Mouse (Mus musculus): Measurements from ENCODE around the gene Lhfpl4. TPM values are rescaled to one million over a fixed set of nuclear protein-coding genes. Genes with fewer than 3 reads are reported as not detected.

Gene Lhfpl4
- 0.22 and 0.35 TPM in 2 replicates for polyA plus RNA-seq (2012; rRNA removed)

DNA sequence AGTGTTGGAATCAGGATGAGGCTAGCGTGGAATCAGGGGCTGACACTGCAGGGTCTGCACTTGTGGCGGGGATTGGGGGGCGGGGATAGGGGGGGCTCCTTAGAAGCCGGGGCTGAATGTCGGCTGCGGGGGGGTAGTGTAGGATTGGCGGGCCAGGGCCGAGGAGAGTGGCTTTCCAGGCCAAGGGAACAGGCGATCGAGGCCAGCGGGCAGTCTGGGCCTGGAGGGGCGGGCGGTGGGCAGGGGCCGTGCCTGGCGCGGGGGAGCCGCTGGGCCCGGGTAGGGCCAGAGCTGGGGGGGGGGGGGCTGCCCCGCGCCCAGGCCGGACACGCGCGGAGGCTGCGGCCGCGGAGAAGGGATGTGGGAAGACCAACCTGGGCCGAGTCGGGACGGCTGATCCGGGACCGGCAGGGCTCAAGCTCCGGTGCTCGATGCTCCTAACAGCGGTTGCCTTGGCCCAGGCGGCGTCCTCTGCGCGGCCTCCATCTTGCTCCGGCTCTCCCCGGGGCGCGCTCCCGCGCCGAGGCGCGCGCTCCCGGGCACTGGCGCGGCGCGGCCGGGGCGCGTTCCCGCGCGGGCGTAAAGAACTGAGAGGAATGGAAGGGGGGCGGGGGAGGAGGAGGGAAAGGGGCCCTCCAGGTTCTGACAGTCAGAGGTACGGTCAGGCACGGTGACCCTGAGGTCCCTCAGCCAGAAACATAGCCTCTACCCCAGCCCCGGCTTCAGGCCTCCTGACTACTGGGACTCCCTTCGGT lies at the start of gene Lhfpl4:
TSS of gene Lhfpl4 (minus strand) at position 544 of the 755 bp plus-strand sequence.
- DNase-seq (ENCODE audit: low spot score), result no peak

- DNase-seq (ENCODE audit: low spot score), result no peak
These were observed 47.6 kb upstream of the Lhfpl4 start for GRCm38 (mm10) chr6:113242753-113243152.

GRCm38 (mm10) chr6:113238442-113238841 lies 43.3 kb upstream of the Lhfpl4 start:
- no peak for DNase-seq (ENCODE audit: low spot score)

- peak; percentile 99 for DNase-seq (ENCODE audit: low spot score)
These were observed 42.5 kb upstream of the Lhfpl4 start, which contains the start of gene Mtmr14 for GRCm38 (mm10) chr6:113237542-113238270. TSS of gene Mtmr14 (plus strand) at chr6:113237843.

- no peak for DNase-seq (ENCODE audit: low spot score)
These were observed 40.0 kb upstream of the Lhfpl4 start for GRCm38 (mm10) chr6:113235141-113235540.

DNA sequence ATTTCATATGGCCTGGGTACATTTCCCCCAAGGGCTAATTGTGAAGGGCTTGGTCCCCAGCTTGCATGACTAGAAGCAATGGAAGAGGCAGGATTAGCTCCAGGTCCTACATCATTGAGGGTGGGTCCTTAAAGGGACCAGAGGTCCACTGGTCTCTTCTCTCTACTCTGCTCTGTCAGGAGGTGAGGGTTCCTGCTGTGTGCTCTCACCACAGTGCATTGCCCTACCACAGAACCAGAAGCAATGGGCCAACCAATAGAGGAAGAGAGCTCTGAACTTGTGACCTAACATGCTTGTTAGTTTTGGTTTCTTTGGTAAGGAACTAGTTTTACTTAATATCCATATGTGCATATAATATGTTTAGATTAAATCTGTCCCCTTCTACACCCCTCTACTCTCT lies 31.5 kb upstream of the Lhfpl4 start:
- DNase-seq (ENCODE audit: low spot score), result no peak

GRCm38 (mm10) chr6:113225798-113226197 lies 30.6 kb upstream of the Lhfpl4 start:
- DNase-seq (ENCODE audit: low spot score), result no peak

DNA sequence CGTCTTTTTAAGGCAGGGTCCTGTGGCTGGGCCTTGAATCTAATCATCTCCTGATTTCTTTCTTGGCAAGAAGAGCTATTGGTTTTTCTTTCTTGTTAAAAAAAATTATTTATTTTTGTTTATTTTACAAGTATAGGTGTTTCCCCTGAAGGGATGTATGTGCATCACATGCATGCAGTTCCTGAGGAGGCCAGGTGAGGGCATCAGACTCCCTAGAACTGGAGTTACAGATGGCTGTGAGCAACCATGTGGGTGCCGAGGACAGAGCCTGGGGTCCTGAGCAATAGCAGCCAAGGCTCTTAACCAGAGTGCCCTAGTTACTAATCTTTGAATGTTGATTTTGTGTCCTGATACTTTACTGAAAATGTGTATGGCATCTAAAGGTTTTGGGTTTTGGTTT lies 21.1 kb upstream of the Lhfpl4 start:
- no peak for DNase-seq (ENCODE audit: low spot score)

DNA sequence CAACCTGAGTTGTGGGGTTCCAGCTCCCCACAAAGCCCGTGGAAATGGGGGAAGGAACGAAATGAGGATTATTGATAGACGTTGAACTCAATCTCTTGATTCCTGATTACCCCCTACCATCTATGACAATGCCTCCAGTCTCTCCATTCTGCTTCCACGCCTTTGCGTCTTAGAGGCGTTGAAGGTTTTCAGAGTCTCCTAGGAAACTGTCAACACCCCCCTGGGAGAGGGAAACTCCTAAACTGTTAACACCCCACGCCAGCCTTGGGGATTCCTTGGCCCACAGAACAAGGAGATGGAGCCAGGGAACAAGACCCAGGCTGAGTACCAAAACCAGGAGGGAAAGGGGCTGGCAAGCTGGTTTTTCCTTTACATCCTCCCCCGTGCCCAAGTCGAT lies 410 bp upstream of the Lhfpl4 start:
- DNase-seq (ENCODE audit: low spot score), result no peak

DNA sequence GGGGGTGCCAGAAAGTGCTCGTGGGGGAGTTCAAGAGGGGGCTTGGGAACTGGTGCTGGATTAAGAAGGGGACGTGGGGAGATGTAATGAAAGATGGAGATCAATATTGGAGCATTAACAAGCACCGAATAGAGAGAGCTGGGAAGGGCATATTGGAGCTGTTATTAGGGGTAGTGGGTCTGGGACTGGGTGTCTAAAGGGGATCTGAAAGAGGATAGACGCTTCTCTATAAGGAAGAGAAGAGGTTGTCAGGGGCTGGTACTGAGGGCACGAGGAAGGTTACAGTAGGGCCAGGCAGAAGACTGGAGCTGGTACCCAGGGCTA lies 705 bp downstream of the Lhfpl4 start:
- no peak for DNase-seq (ENCODE audit: low spot score)

GRCm38 (mm10) chr6:113193765-113194460 lies 1.3 kb downstream of the Lhfpl4 start:
- no peak for DNase-seq (ENCODE audit: low spot score)

DNA sequence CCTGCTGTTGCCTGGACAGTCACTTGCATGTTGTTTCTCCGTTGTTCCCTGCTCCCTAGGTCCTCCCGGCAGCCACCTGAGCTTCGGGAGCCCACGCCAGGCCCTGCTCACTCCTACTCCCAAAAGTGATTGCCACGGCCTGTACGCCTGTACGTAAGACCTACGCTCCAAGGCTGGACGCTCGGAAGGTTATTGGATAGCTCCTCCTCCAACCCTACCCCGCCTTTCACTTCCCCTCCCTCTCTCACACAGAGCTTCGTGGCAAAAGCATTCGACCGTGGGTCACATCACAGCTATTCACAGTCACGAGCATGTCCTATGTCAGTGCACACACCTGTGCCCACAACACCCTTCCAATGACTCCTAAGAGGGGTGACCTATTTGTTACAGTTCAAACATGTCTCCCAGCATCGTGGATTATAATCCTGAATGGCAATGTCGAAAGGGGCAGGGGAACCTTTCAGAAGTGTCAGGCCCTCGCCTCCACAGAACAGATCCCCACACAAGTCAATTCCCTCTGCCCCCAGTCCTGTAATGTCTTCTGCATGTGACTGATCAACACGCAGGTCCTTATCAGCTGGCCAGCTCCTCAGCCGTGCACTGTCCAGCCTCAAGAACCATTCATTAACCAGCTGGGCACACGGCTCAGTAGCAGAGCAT lies 10.2 kb downstream of the Lhfpl4 start:
- DNase-seq (ENCODE audit: low spot score), result no peak

DNA sequence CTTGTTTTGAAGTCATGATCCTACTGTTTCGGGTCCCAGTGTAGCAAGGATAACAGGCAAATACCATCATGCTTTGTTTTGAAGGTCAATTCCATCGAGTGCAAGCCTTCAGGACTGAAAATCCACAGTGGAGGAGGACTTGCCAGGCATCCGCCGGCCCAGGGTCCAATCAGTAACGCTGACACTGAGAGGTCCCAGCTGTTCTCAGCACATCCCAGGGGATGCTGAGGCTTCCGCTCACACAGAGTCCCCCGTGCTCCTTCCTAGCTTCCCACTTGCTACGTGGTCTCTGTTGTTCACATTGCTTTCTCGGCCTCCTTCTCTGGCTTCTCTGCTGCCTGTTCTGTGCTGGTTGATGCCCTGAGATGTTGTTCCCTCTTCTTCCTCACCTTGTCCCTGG lies 11.0 kb downstream of the Lhfpl4 start:
- no peak for DNase-seq (ENCODE audit: low spot score)

DNA sequence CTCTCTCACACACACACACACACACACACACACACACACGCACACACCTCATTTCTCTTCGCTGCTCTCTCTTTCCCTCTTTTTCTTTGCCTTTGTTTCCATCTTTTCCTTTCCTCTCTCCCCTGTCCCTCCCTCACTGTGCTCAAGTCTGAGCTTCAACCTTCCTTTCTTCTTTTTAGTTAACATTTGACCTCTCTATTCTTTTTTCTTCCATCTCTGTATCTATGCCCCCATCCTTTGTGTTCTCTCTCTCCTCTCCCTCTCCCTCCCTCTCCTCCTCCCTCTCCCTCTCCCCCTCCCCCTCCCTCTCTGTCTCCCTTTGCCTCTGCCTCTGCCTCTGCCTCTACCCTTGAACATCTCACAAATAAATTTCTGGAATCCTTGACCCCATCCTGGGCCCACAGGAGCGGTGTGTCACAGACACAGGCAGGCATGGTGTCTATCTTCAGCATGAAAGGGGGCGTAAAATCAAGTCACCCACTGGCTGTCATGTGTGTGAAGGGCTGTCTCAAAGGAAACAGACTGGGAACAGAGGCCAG lies 15.9 kb downstream of the Lhfpl4 start:
- no peak for DNase-seq (ENCODE audit: low spot score)

DNA sequence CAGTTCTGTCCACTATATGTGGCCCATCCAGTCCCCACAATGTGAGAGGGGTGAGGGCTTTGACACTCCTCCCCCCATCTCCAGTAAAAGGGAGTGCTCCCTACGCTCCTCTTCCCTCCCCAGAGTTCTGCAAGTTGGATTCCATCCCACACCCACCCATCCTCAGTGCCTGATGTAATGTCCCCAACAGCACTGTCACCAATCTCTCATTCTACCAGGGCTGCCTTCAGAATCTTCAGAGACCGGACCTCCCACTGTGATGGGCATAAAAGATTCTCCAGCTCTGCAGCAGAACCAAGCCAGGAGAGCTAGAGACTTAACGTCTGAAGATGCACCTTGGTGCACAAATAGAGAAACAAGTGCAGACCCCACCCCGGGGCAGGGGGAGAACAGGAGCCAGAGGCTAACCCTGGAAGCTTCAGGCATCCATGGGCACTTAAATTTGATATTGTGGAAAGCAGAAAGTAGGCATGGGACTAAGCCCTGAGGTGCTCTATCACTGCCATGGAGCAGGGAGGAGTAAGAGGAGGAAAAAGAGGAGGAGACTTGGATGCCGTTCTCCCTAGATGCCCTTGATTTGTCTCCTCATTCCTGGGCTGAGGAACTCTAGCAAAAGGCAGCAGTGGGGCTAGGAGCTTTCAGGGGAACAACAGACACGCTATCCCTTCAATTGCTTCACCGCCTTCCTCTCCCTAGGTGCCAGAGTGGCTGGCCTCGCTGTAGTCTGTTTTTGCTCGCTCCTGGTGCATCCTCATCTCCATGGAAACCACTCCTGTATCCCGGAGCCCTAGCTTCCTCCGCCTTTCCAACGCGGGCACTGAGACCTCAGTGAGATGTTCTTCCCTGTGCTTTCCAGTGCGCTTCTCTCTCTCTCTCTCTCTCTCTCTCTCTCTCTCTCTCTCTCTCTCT lies 16.6 kb downstream of the Lhfpl4 start:
- no peak for DNase-seq (ENCODE audit: low spot score)

DNA sequence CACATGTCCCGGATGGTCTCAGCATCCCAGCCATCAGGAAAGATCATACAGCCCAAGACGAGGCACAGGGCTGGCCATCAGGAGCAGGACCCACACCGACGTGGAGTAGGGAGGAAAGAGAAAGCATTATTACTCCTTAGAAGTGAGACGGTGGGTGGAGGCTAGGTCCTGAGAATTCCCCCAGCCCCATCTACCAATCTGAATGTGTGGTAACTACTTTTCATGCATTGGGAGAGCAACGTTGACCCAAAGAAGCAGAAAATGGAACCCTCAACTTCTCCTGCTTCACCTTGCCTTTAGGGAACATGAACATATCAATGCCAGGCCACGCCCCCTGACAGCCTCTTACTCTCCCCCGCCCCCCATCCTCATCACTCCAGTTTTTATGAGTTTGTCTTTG lies 18.6 kb downstream of the Lhfpl4 start:
- no peak for DNase-seq (ENCODE audit: low spot score)

DNA sequence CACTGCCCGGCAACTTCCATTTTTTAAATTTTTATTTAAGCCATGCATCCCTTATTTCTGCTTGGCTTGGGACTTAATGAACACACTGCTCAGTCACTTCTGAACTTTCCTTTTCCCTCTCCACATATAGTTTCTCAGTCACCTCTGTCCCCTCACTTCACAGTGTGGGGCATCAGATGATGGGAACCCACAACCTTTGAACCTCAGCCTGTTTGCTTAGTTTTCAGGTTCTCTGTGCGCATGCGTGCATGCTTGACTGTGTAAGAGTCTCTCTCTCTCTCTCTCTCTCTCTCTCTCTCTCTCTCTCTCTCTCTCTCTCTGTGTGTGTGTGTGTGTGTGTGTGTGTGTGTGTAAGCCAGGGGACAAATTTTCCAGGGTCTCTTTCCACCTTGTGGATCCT lies 19.7 kb downstream of the Lhfpl4 start:
- no peak for DNase-seq (ENCODE audit: low spot score)

- no peak for DNase-seq (ENCODE audit: low spot score)
These were observed 22.6 kb downstream of the Lhfpl4 start for GRCm38 (mm10) chr6:113172568-113172967.

- no peak for DNase-seq (ENCODE audit: low spot score)
These were observed 23.2 kb downstream of the Lhfpl4 start for GRCm38 (mm10) chr6:113172011-113172410.

GRCm38 (mm10) chr6:113170651-113171050 lies 24.5 kb downstream of the Lhfpl4 start:
- DNase-seq (ENCODE audit: low spot score), result no peak

GRCm38 (mm10) chr6:113169852-113170251 lies 25.3 kb downstream of the Lhfpl4 start:
- DNase-seq (ENCODE audit: low spot score), result no peak
